Comparison of ENCODE assay signal across 8 mouse cellular contexts in genomic region chr12:117516179-117516578, GRCm38 (mm10). TPM values are rescaled to one million over a fixed set of nuclear protein-coding genes. Genes with fewer than 3 reads are reported as not detected.
DNase-seq lines count a peak whose midpoint lies in the region; ATAC-seq and TF ChIP-seq lines count a peak whose summit lies in the region.
"Had no signal": no experiment of that assay in that cellular context is flagged by ENCODE, and none has a peak within 500 bp of the region (broad histone marks: within the 10 kb centered on the region; RNA-seq: fewer than 3 reads in every experiment).

Rapgef5 (plus strand) TSS chr12:117516479.

- no peak for TF ChIP-seq POLR2A in lung, adult 2 months (IDR thresholded peaks at IDR 0.05; ENCODE audit: borderline replicate concordance, extremely low read depth, low read depth, low read length)

- no peak within 1 kb of the TSS for H3K9ac ChIP-seq in forebrain, embryonic 15.5 days (replicated peaks)
- H3K9ac ChIP-seq in midbrain, embryonic 16.5 days (ENCODE audit: low read depth, low read length) = no peak within 1 kb of the TSS
- H3K9ac ChIP-seq: liver, embryonic 14.5 days had no signal

- no peak within 1 kb of the TSS for H3K27ac ChIP-seq in forebrain, embryonic 15.5 days (replicated peaks)
- H3K27ac ChIP-seq in midbrain, embryonic 16.5 days (ENCODE audit: low read length) = no peak within 1 kb of the TSS
- H3K27ac ChIP-seq: liver, embryonic 14.5 days had no signal

- no peak for ATAC-seq in forebrain, embryonic 15.5 days (replicated peaks)
- no peak for ATAC-seq in midbrain, embryonic 16.5 days
- no peak for ATAC-seq in inflammation-experienced regulatory T-cells, adult 6 months

- no peak within 1 kb of the TSS for H3K4me3 ChIP-seq in lung, adult 2 months (replicated peaks; ENCODE audit: extremely low read depth, low read depth, low read length)
- H3K4me3 ChIP-seq in forebrain, embryonic 15.5 days = no peak within 1 kb of the TSS
- no peak within 1 kb of the TSS for H3K4me3 ChIP-seq in midbrain, embryonic 16.5 days (ENCODE audit: low read depth, low read length)

- H3K4me1 ChIP-seq in lung, adult 2 months (ENCODE audit: control insufficient read depth, insufficient read depth, low read length) = no peaks in the 10 kb centered on the region
- no peaks in the 10 kb centered on the region; the same call in 1 of the 2 replicates for H3K4me1 ChIP-seq in forebrain, embryonic 15.5 days
- no peaks in the 10 kb centered on the region for H3K4me1 ChIP-seq in midbrain, embryonic 16.5 days (ENCODE audit: control insufficient read depth, insufficient read depth, low read length)

- no peak for DNase-seq in lung, adult 2 months
- no peak for DNase-seq in lung, postnatal 25 days (ENCODE audit: low spot score)
- DNase-seq in heart, postnatal 4 days = no peak
- DNase-seq in right cerebral cortex, postnatal 14 days = no peak

- H3K4me2 ChIP-seq in forebrain, embryonic 15.5 days (replicated peaks) = no peak within 1 kb of the TSS
- no peak within 1 kb of the TSS for H3K4me2 ChIP-seq in midbrain, embryonic 16.5 days (ENCODE audit: low read length)

- H3K27me3 ChIP-seq in forebrain, embryonic 15.5 days = no peaks in the 10 kb centered on the region
- H3K27me3 ChIP-seq in midbrain, embryonic 16.5 days (ENCODE audit: control insufficient read depth, insufficient read depth, low read depth, low read length) = no peaks in the 10 kb centered on the region

- no peaks in the 10 kb centered on the region for H3K9me3 ChIP-seq in forebrain, embryonic 15.5 days
- H3K9me3 ChIP-seq in midbrain, embryonic 16.5 days (replicated peaks; ENCODE audit: control insufficient read depth, low read length, poor library complexity, severe bottlenecking) = no peaks in the 10 kb centered on the region

- WGBS in lung, adult 2 months = 81% methylated on average over 2 of the region's 2 CpGs
- 98% methylated on average over 2 of the region's 2 CpGs for WGBS in forebrain, embryonic 15.5 days
- 95% methylated on average over 2 of the region's 2 CpGs for WGBS in midbrain, embryonic 16.5 days

- TF ChIP-seq CTCF in lung, adult 2 months (IDR thresholded peaks at IDR 0.05; ENCODE audit: insufficient read depth, low read length) = no peak

- H3K36me3 ChIP-seq in forebrain, embryonic 15.5 days = no peaks in the 10 kb centered on the region
- H3K36me3 ChIP-seq in midbrain, embryonic 16.5 days (ENCODE audit: control insufficient read depth, insufficient read depth, low read length) = no peaks in the 10 kb centered on the region

RNA-seq across cellular contexts. Expression of gene Rapgef5, which starts in this region (rescaled TPM):
- polyA plus RNA-seq in lung, adult 2 months (2012; rRNA removed) = 43.3 and 56.6 TPM in 2 replicates
- 30.5 and 31.0 TPM in 2 replicates for polyA plus RNA-seq in forebrain, embryonic 15.5 days (2015; fragmentation: Nextera tagmentation; extraction: Ambion mirVana)
- total RNA-seq in heart, postnatal 4 days (2021) = 10 to 100 TPM; 45.1 to 47.6 TPM
- polyA plus RNA-seq in midbrain, embryonic 16.5 days (2015; fragmentation: Nextera tagmentation; extraction: Ambion mirVana) = 37.2 and 41.3 TPM in 2 replicates
- polyA plus RNA-seq in inflammation-experienced regulatory T-cells, adult 6 months (2017; shearing (Covaris generic)) = 1 to 10 TPM in 2 of 3 experiments, under 1 TPM in 1; 0.59 to 1.5 (median 1.3) TPM

Comparison
In these comparisons a context has a peak if more than half of its experiments do, and no peak if none do; other contexts are left out.
1. RNA of gene Rapgef5 (polyA plus RNA-seq): 43.3 to 56.6 TPM in lung, adult 2 months, 37.2 to 41.3 TPM in midbrain, embryonic 16.5 days and 30.5 to 31.0 TPM in forebrain, embryonic 15.5 days; 0.59 to 1.5 TPM in inflammation-experienced regulatory T-cells, adult 6 months; every median in the first group is over 10 times any median in the second.